Mouse (Mus musculus) thymus, postnatal 10 days (tissue): ENCODE measurements around the gene Krtap5-2.
"Not testable (repeated sequence)": the region's sequence is repeated elsewhere in the genome, so short reads cannot be mapped to it uniquely, and the experiment has no call there.

Experiments used
- DNase-seq, 2 experiments: peaks; one replicate each; pipeline ENCODE4 v3.0.0; 2021; ENCODE audit warnings: low spot score in 2 of 2

The Krtap5-2 gene

GRCm38 (mm10) chr7:142140696-142141095, 35.1 kb downstream of the Krtap5-2 start:
- no peak for DNase-seq

GRCm38 (mm10) chr7:142135934-142136333, 39.9 kb downstream of the Krtap5-2 start, which contains the start of gene Gm39115:
Gm39115 (minus strand) TSS chr7:142136034.
- DNase-seq = not testable (repeated sequence)

GRCm38 (mm10) chr7:142134206-142134995, 41.4 kb downstream of the Krtap5-2 start:
- DNase-seq = no peak

GRCm38 (mm10) chr7:142128843-142129242, 47.0 kb downstream of the Krtap5-2 start:
- no peak for DNase-seq
